Mouse (Mus musculus): ENCODE measurements around the gene Tmem110.

- TF ChIP-seq POLR2A (IDR thresholded peaks at IDR 0.05; ENCODE audit: extremely low read depth, insufficient read depth, low read length): no peak
- no peak for TF ChIP-seq CTCF (IDR thresholded peaks at IDR 0.05; ENCODE audit: low read depth, low read length)
Measured at GRCm38 (mm10) chr14:30880251-30880650, 54.9 kb downstream of the Tmem110 start.

Data from liver, adult 2 months (tissue).